Mouse (Mus musculus): ENCODE measurements at regions not wholly inside any gene's neighbourhood (a gene's known extent, or its start where the extent isn't known, plus 50 kb on each side); places are given as distances from the start of the nearest gene placed in this dataset.

DNA sequence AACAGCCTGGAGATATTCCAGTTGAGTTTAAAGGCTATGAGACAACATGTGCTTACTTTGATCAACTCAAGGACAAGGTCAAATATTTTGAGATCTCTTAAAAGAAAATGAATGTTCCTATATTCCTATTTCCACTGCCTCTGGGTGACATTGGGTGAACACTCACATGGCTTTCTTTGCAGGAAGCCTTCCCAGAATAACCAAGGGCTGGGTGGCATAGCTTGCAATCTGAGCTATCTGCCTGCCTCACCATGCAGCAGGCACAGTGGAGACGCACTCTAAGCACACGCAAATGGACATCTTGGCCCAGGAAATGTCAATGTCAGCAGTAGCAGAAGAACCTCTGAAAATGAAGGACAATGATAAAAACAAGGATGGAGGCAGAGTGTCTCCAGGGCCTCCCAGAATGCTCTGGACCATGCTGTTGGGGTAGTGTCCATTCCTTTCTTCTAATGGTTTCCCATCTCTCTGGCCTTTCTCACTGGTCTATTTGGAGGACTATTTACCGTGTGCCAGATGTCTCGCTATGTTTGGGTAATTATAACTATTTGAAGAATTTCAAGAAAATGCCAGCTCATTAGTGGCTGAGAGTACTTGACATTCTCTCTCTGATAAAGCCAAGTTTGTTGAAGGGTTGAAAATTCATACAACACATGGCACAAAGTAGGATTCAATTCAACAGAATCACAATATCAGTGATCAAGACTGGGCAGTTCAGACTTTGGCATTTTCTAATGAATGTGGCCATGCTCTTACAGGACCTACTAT is 276.3 kb upstream of the Rnf32 start:
- no peak for TF ChIP-seq POLR2A (IDR thresholded peaks at IDR 0.05; ENCODE audit: low read depth, low read length)
- TF ChIP-seq CTCF (IDR thresholded peaks at IDR 0.05; ENCODE audit: extremely low read depth, insufficient read length, insufficient replicate concordance, low read depth, low read length), result no peak
